Mouse (Mus musculus): ENCODE data around the gene Gm4340.
"Not testable (repeated sequence)": the region's sequence is repeated elsewhere in the genome, so short reads cannot be mapped to it uniquely, and the experiment has no call there.

DNA sequence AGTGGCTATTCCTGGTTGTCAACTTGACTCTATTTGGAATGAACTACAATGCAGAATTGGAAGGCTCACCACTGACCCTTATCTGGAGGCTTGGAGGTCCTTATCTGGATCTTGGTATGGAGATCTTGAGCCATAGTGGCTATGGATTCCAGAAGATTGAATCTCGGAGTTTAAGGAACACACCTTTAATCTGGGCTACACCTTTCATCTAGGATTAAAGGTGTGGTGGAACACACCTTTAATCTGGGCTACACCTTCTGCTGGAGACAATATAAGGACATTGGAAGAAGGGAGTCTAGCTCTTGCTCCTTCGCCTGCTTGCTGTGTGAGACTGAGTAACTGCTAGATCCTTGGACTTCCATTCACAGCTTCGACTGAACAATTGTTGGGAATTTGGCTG is 8.6 kb upstream of the Gm4340 start, which contains the start of gene Gm20765:
- not testable (repeated sequence) for TF ChIP-seq CTCF (IDR thresholded peaks at IDR 0.05; ENCODE audit: borderline replicate concordance, control insufficient read depth, extremely low read depth, insufficient read depth, low read length, poor library complexity); POLR2A (IDR thresholded peaks at IDR 0.05; ENCODE audit: control insufficient read depth, extremely low read depth, insufficient read depth, low read length, poor library complexity)
